Mouse (Mus musculus) CD4-positive, CD25-positive, alpha-beta regulatory T cell, adult 2 months (primary cell): Measurements from ENCODE around the gene Pdik1l.

Experiments
- DNase-seq: peaks from one replicate; pipeline ENCODE4 v3.0.0-alpha.2; 2012; ENCODE audit warnings: low read depth, low spot score

Gene Pdik1l

DNA sequence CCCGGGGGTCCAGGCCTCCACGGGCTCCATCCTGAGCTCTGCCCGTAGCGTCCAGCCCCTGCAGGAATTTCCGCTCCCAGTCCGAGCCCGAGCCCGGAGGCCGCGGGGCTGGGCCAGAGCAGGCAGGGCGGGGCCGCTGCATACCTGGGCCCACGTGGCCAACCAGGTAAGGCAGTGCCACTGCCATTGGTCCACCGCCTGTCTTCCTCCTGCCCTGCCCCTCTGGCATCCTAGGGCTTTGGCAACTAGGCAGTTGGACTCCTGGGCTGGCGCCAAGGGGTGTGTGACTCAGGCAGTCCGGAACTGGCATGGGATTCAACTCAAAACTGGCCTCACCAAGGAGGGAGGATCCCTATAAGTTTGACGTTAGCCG is 49.4 kb downstream of the Pdik1l start, which contains the start of gene Cnksr1:
TSS of gene Cnksr1 (minus strand) at position 121 of the 373 bp plus-strand sequence.
- no peak for DNase-seq

DNA sequence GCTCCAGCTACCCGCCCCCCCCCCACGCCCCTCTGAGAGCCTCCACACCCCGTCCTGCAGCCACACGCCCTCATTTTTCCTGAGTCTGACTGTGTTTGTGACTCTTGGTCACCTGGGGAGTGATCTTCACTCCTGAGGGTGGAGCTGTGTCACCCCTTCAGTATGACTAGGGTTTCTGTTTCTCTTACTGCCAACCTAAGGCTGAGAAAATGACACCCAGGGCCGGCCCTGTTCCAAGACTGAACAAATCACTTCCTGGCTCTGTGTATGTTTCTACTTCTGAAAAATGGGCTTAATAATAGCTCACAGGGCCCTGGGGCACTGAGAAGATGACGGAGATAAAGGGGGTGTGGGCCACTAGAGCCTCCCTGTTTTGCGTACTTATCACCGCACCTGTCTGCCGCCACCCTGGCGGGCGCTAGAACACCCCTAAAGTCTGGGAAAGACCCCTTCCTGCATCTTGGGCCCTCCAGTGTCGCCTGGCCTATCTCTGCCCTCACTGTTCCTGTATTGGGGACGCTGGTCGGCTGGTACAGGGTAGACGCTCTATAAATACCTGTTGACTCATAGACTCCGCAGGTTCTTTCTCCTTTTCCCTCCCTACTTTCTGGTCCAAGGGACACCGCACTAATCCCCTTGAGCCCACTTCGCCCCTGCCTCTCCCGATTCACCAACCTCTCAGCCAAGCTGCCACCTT is 50.0 kb downstream of the Pdik1l start:
- no peak for DNase-seq

DNA sequence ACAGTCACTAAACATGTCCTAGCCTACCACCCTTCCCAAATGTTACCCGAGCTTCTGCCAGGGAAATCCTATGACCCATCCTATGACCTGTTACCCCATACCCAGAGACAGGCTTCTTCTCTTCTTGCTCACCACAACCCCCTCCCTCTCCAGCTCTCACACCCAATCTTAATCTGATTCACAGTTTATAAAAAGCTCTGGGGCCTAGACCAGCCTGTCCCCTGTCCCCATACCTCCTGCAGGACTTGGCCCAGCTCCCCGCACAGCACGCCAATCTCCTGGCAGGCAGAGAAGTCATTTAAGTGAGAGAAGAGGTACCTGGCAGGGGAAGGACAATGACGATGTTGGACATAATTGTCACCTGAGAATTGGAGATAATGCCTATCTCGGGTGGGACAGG is 52.8 kb downstream of the Pdik1l start:
- no peak for DNase-seq

DNA sequence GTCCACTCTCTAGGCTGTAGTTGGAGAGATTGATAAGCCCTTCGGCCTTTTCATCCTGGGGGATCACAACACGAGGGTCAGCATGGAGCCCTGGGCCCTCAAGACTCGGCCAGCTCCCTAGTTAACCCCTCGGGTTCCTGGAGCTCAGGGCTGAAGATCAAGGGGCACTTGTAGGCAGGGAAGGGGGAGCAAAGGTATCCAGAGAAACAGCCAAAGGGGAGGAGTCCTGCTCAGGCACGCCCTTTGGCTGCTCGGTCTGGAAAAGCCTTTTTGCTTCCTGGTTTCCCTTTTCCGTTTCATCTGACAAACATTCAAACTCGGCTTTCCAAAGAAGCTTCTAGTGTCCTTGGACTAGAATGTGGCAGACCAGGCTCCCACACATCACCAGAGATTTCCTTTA is 57.3 kb downstream of the Pdik1l start:
- DNase-seq, result no peak

DNA sequence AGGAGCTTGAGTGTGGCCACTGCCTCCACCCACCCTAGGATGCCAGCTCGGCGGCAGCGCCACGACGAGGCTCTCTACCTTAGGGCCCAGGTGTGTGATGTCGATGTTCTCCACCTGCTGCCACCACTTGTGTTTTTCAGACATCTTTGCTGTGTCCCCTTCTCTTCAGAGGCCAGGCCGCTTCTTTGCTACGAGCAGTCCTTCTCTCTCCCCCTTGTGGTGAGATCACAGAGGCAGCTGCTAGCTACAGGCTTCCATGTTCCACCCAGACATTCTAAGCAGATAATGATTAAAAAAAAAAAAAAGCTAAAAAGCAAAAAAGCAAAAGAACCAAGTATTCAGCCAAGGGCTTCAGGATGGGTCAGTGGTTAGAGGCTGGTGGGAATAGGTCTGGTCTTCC is 60.5 kb downstream of the Pdik1l start, which contains the start of gene Catsper4:
TSS of gene Catsper4 (minus strand) at position 190 of the 400 bp plus-strand sequence.
- no peak for DNase-seq
